Mouse (Mus musculus): ENCODE measurements around the gene Vmn1r215. TPM values are rescaled to one million over a fixed set of nuclear protein-coding genes. Genes with fewer than 3 reads are reported as not detected.

Gene Vmn1r215
- not detected for polyA plus RNA-seq (2014; fragmentation: Illumina TruSeq; extraction: RNeasy Lipid Tissue Mini Kit (QIAGEN cat#74804); ENCODE audit: low read depth, low replicate concordance)

GRCm38 (mm10) chr13:23067725-23068124 lies at the start of gene Vmn1r215:
TSS of gene Vmn1r215 (plus strand) at chr13:23068025.

GRCm38 (mm10) chr13:23030118-23030517 lies 37.7 kb upstream of the Vmn1r215 start, which contains the start of gene Vmn1r214:
TSS of gene Vmn1r214 (plus strand) at chr13:23030418.

DNA sequence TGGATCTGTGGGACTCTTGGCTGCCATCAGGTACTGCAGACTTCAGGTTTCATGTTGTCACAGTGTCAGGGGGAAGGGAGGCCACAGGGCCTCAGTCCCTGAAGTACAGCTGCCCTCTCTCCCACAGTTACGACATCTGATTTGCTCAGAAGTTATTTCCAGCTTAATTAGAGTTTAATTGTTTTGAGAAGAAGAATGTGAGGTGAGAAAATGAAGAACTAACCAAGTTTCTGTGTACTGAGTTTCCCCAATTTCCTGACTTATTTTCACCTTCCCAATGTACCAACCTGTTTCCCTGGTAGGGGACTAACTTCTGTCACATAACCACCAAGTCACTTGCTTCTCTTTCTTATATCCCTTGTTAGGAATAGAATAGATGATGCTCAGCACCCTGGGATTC lies 50.3 kb downstream of the Vmn1r215 start, which contains the start of gene Vmn1r217:
Vmn1r217 (minus strand) TSS at position 101 of the 400 bp plus-strand sequence.

Other genes with a start within 250 kb of the Vmn1r215 start
- gene Vmn1r210, start 236.7 kb upstream of the Vmn1r215 start, polyA plus RNA-seq (2014; fragmentation: Illumina TruSeq; extraction: RNeasy Lipid Tissue Mini Kit (QIAGEN cat#74804); ENCODE audit: low read depth, low replicate concordance) = not detected
- not detected for gene Vmn1r211, start 210.5 kb upstream of the Vmn1r215 start, polyA plus RNA-seq (2014; fragmentation: Illumina TruSeq; extraction: RNeasy Lipid Tissue Mini Kit (QIAGEN cat#74804); ENCODE audit: low read depth, low replicate concordance)
- gene Vmn1r212, start 183.8 kb upstream of the Vmn1r215 start, polyA plus RNA-seq (2014; fragmentation: Illumina TruSeq; extraction: RNeasy Lipid Tissue Mini Kit (QIAGEN cat#74804); ENCODE audit: low read depth, low replicate concordance) = not detected
- not detected for gene Vmn1r213, start 60.4 kb upstream of the Vmn1r215 start, polyA plus RNA-seq (2014; fragmentation: Illumina TruSeq; extraction: RNeasy Lipid Tissue Mini Kit (QIAGEN cat#74804); ENCODE audit: low read depth, low replicate concordance)
- not detected for gene Vmn1r214, start 37.6 kb upstream of the Vmn1r215 start, polyA plus RNA-seq (2014; fragmentation: Illumina TruSeq; extraction: RNeasy Lipid Tissue Mini Kit (QIAGEN cat#74804); ENCODE audit: low read depth, low replicate concordance)
- not detected for gene Vmn1r217, start 50.2 kb downstream of the Vmn1r215 start, polyA plus RNA-seq (2014; fragmentation: Illumina TruSeq; extraction: RNeasy Lipid Tissue Mini Kit (QIAGEN cat#74804); ENCODE audit: low read depth, low replicate concordance)
- not detected for gene Vmn1r218, start 65.1 kb downstream of the Vmn1r215 start, polyA plus RNA-seq (2014; fragmentation: Illumina TruSeq; extraction: RNeasy Lipid Tissue Mini Kit (QIAGEN cat#74804); ENCODE audit: low read depth, low replicate concordance)
- gene Vmn1r219, start 91.3 kb downstream of the Vmn1r215 start, polyA plus RNA-seq (2014; fragmentation: Illumina TruSeq; extraction: RNeasy Lipid Tissue Mini Kit (QIAGEN cat#74804); ENCODE audit: low read depth, low replicate concordance) = not detected
- gene Vmn1r220, start 120.0 kb downstream of the Vmn1r215 start, polyA plus RNA-seq (2014; fragmentation: Illumina TruSeq; extraction: RNeasy Lipid Tissue Mini Kit (QIAGEN cat#74804); ENCODE audit: low read depth, low replicate concordance) = not detected
- gene Vmn1r221, start 146.1 kb downstream of the Vmn1r215 start, polyA plus RNA-seq (2014; fragmentation: Illumina TruSeq; extraction: RNeasy Lipid Tissue Mini Kit (QIAGEN cat#74804); ENCODE audit: low read depth, low replicate concordance) = not detected
- gene Vmn1r222, start 167.9 kb downstream of the Vmn1r215 start, polyA plus RNA-seq (2014; fragmentation: Illumina TruSeq; extraction: RNeasy Lipid Tissue Mini Kit (QIAGEN cat#74804); ENCODE audit: low read depth, low replicate concordance) = not detected
- not detected for gene Vmn1r223, start 179.1 kb downstream of the Vmn1r215 start, polyA plus RNA-seq (2014; fragmentation: Illumina TruSeq; extraction: RNeasy Lipid Tissue Mini Kit (QIAGEN cat#74804); ENCODE audit: low read depth, low replicate concordance)